Mouse (Mus musculus) liver, embryonic 13.5 days (tissue): ENCODE data around the gene Vipr1. TPM values are rescaled to one million over a fixed set of nuclear protein-coding genes. Genes with fewer than 3 reads are reported as not detected.

Source experiments
- polyA plus RNA-seq: library from polyadenylated mRNA; unstranded; fragments of >200 nt; fragmentation: Nextera tagmentation; extraction: Ambion mirVana; gene quantifications from 2 replicates; pipeline ENCODE4 v1.2.1, GENCODE M21; 2015

The Vipr1 gene
- polyA plus RNA-seq, 1 experiment from 2014 or later: 0.27 TPM

Other genes with a start within 250 kb of the Vipr1 start
- 0.35 and 0.57 TPM in 2 replicates for gene Cck, start 147.0 kb upstream of the Vipr1 start, polyA plus RNA-seq
- gene Lyzl4, start 620 bp upstream of the Vipr1 start, polyA plus RNA-seq: 0.14 TPM in 1 of 2 replicates, not detected in the other
- gene Sec22c, start 62.8 kb downstream of the Vipr1 start, polyA plus RNA-seq: 3.7 and 3.9 TPM in 2 replicates
- gene Ss18l2, start 67.6 kb downstream of the Vipr1 start, polyA plus RNA-seq: 78.9 and 81.9 TPM in 2 replicates
- 29.7 and 33.3 TPM in 2 replicates for gene Nktr, start 76.5 kb downstream of the Vipr1 start, polyA plus RNA-seq
- gene Zfp651, start 116.6 kb downstream of the Vipr1 start, polyA plus RNA-seq: 1.2 and 1.3 TPM in 2 replicates
- 0.27 and 0.45 TPM in 2 replicates for gene Klhl40, start 134.9 kb downstream of the Vipr1 start, polyA plus RNA-seq
- 0.12 and 0.15 TPM in 2 replicates for gene Hhatl, start 149.8 kb downstream of the Vipr1 start, polyA plus RNA-seq
- gene Ccdc13, start 196.7 kb downstream of the Vipr1 start, polyA plus RNA-seq: not detected in 2 replicates
- 105 and 113 TPM in 2 replicates for gene Higd1a, start 215.6 kb downstream of the Vipr1 start, polyA plus RNA-seq